Mouse (Mus musculus): ENCODE data around the gene Dag1. TPM values are rescaled to one million over a fixed set of nuclear protein-coding genes. Genes with fewer than 3 reads are reported as not detected.
"Not testable (repeated sequence)": the region's sequence is repeated elsewhere in the genome, so short reads cannot be mapped to it uniquely, and the experiment has no call there.

Gene Dag1
- polyA plus RNA-seq, 1 experiment from 2014 or later = 46.8 TPM

DNA sequence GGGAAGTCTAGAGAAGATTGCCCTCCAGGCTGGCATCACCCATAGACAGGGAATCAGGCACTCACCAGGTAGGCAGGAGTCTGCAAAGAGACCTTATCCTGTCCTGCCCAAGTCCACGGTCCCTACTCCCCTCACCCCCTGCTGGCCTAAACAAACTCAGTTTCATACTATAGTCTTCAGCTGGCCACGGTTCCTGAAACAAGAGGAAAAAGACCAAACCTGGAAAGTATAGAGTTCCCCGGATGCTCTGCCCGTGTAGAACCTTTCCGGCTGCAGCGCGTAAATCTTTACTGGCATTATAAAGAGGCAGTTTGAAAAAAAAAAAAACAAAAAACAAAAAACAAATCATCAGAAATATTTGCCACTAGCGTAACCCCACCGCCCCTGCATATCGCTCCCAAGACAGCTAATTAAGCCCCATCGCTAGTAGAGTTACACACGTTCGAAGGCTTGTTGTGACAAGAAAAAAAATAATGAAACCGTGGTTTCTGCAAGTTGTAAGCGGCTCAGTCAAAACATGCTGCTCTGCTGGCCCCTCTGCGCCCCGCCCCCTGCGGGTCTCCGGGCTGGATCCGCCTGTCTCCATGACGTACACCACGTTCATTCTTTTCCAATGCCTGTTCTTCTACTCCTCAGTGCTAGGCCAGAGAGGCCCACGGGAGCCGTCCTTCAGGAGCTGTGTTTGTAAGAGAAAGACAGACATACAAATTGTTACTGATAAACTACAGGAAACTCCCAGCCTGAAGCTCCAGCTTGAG is 66.7 kb downstream of the Dag1 start:
- no peaks in the 10 kb centered on the region for H3K9me3 ChIP-seq (ENCODE audit: control insufficient read depth, low read length)
- 35% methylated on average over 24 of the region's 24 CpGs for WGBS
- no peaks in the 10 kb centered on the region for H3K36me3 ChIP-seq (ENCODE audit: control insufficient read depth, insufficient read depth, low read length)
- no peak overlapping the region for H3K27ac ChIP-seq (replicated peaks; ENCODE audit: low read depth, low read length)
- no peak overlapping the region for H3K9ac ChIP-seq (ENCODE audit: low read length)
- no peaks in the 10 kb centered on the region for H3K27me3 ChIP-seq (ENCODE audit: control insufficient read depth, insufficient read depth, low read length)
- H3K4me1 ChIP-seq (ENCODE audit: control insufficient read depth, insufficient read depth, low read length) = peaks cover 4% of the 10 kb centered on the region
- ATAC-seq (ENCODE audit: insufficient number of reproducible peaks, low FRiP score, low TSS enrichment, low read depth) (no peak), DNase-seq (ENCODE audit: low spot score) (peak; percentile 55)
- peak overlapping the region; percentile 25 for H3K4me2 ChIP-seq (ENCODE audit: low read depth, severe bottlenecking)
- 0 out of 2 replicates have a peak overlapping the region, but pooled peaks have one; percentile 1 for H3K4me3 ChIP-seq (ENCODE audit: low read depth, low read length)

DNA sequence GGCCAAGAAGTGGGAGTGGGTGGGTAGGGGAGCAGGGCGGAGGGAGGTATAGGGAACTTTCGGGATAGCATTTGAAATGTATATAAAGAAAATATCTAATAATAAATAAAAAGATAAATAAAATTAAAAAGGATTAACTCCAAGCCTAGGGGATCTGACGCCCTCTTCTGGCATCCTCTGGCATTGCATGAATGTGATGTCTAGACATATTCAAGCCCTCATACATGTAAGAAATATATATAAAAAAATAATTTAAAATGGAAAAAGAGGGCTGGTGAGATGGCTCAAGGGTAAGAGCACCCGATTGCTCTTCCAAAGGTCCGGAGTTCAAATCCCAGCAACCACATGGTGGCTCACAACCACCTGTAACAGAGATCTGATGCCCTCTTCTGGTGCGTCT is 67.5 kb downstream of the Dag1 start:
- H3K9ac ChIP-seq (ENCODE audit: low read length); ATAC-seq (ENCODE audit: insufficient number of reproducible peaks, low FRiP score, low TSS enrichment, low read depth); H3K4me3 ChIP-seq (ENCODE audit: low read depth, low read length); H3K4me2 ChIP-seq (ENCODE audit: low read depth, severe bottlenecking); H3K4me1 ChIP-seq (ENCODE audit: control insufficient read depth, insufficient read depth, low read length); H3K27ac ChIP-seq (replicated peaks; ENCODE audit: low read depth, low read length); H3K27me3 ChIP-seq (ENCODE audit: control insufficient read depth, insufficient read depth, low read length); H3K9me3 ChIP-seq (ENCODE audit: control insufficient read depth, low read length); DNase-seq (ENCODE audit: low spot score); H3K36me3 ChIP-seq (ENCODE audit: control insufficient read depth, insufficient read depth, low read length): not testable (repeated sequence)
- WGBS = 63% methylated on average over 6 of the region's 6 CpGs

DNA sequence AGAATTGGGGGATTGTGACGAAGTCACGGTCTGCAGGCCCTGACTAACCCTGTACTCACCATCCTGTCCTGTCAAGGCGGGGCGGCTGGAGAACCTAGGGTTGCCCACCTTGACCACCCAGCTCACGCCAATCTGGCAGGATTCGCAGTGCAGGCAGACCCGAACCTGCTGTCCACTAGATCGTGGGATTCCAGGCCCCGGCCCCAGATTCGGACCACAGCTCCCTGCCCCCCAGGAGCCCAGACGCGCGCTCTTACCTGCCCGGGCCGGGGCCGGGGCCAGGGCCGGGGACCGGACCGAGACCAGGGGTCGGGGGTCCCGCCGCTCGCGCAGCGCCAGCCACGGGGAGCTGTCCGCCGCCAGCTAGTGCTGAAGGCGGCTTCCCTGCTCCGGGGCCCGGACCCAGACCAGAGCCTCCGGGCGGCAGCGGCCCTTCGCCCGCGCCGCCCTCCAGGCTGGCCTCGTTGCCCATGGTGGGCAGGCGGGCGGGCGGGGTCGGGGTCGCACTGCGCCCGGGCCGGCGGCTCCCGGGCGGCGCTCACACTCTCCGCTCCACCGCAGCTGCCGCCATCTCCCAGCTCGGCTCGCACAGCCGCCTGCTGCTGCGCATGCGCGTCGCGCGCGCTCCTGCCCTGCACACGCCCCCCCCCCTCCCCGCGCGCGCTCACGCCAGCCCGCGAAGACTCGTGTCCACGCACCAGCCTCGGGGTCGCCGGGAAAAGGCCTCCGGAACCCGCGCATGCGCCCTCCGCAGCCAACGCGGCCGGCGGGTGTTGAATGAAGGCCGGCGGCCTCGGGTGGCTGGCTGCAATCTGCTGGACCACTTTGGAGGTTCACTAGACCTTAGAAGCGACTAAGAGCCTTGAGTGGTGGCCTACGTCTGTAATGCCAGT is 73.7 kb downstream of the Dag1 start, which contains the start of gene Bsn:
Gene Bsn, minus strand, starts transcription at position 598 of the 893 bp plus-strand sequence.
- H3K36me3 ChIP-seq (ENCODE audit: control insufficient read depth, insufficient read depth, low read length) = no peaks in the 10 kb centered on the region

DNA sequence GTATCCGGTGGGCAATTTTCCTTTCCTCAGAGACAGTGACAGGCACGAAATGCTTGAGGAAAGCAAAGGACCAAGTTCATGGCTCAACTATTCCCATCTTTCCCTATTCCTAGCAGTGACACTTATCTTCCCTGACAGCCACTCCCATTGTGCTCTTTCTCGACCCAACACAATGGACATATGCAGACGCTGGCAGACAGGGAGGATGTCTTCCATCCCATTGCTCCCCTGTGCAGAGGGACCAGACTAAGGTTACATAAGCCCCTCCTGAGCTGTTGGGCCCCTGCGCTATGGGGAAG is 74.3 kb downstream of the Dag1 start:
- Histone ChIP-seq H3K4me2 (ENCODE audit: low read depth, severe bottlenecking) (peak overlapping the region; percentile 98), H3K9ac (ENCODE audit: low read length) (no peak overlapping the region), H3K9me3 (ENCODE audit: control insufficient read depth, low read length) (no peaks in the 10 kb centered on the region), H3K4me3 (ENCODE audit: low read depth, low read length) (no peak overlapping the region), H3K27ac (replicated peaks; ENCODE audit: low read depth, low read length) (no peak overlapping the region), H3K4me1 (ENCODE audit: control insufficient read depth, insufficient read depth, low read length) (0 out of 2 replicates have a peak, but pooled peaks cover 4% of the 10 kb centered on the region), H3K36me3 (ENCODE audit: control insufficient read depth, insufficient read depth, low read length) (no peaks in the 10 kb centered on the region), H3K27me3 (ENCODE audit: control insufficient read depth, insufficient read depth, low read length) (peaks cover 8% of the 10 kb centered on the region; the same call in 1 of the 2 replicates)
- DNase-seq (ENCODE audit: low spot score) = no peak
- 0 out of 2 replicates have a peak, but pooled peaks have one; percentile 6 for ATAC-seq (ENCODE audit: insufficient number of reproducible peaks, low FRiP score, low TSS enrichment, low read depth)
- 45% methylated on average over 5 of the region's 5 CpGs for WGBS

More for the DNA sequence above, 73.7 kb downstream of the Dag1 start, which contains the start of gene Bsn:
- Histone ChIP-seq H3K9ac (ENCODE audit: low read length) (peak within 1 kb of the TSS; percentile 22; the same call in 1 of the 2 replicates), H3K4me3 (ENCODE audit: low read depth, low read length) (peak within 1 kb of the TSS; percentile 49), H3K27ac (replicated peaks; ENCODE audit: low read depth, low read length) (no peak within 1 kb of the TSS), H3K9me3 (ENCODE audit: control insufficient read depth, low read length) (no peaks in the 10 kb centered on the region), H3K4me2 (ENCODE audit: low read depth, severe bottlenecking) (peak within 1 kb of the TSS; percentile 98), H3K27me3 (ENCODE audit: control insufficient read depth, insufficient read depth, low read length) (peaks cover 8% of the 10 kb centered on the region; the same call in 1 of the 2 replicates), H3K4me1 (ENCODE audit: control insufficient read depth, insufficient read depth, low read length) (0 out of 2 replicates have a peak, but pooled peaks cover 4% of the 10 kb centered on the region)
- ATAC-seq (ENCODE audit: insufficient number of reproducible peaks, low FRiP score, low TSS enrichment, low read depth) = peak; percentile 79; the same call in 1 of the 2 replicates
- WGBS = 1% methylated on average over 67 of the region's 91 CpGs
- DNase-seq (ENCODE audit: low spot score) = peak; percentile 82

DNA sequence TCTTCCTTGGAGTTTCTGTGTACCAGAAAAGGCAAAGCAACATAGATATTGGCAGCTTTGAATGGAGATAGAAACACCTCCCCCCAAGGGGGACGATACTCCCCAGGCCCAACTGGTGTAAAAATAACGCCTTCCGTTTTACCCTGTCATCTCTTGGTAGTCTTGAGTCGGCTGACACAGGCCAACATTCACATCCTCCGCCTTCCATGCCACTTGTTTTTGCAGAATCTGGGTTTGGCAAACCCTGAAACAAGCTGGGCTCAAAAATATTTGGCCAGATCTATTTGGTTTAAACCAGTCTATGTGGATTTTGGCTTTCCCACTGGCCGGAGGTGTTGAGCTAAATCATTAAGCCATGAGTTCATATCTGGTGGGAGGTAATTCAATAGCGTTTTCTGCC is 74.7 kb downstream of the Dag1 start:
- Histone ChIP-seq H3K4me3 (ENCODE audit: low read depth, low read length) (no peak overlapping the region), H3K4me2 (ENCODE audit: low read depth, severe bottlenecking) (no peak overlapping the region), H3K4me1 (ENCODE audit: control insufficient read depth, insufficient read depth, low read length) (0 out of 2 replicates have a peak, but pooled peaks cover 4% of the 10 kb centered on the region), H3K36me3 (ENCODE audit: control insufficient read depth, insufficient read depth, low read length) (no peaks in the 10 kb centered on the region), H3K9me3 (ENCODE audit: control insufficient read depth, low read length) (no peaks in the 10 kb centered on the region), H3K27me3 (ENCODE audit: control insufficient read depth, insufficient read depth, low read length) (peaks cover 8% of the 10 kb centered on the region; the same call in 1 of the 2 replicates), H3K9ac (ENCODE audit: low read length) (no peak overlapping the region), H3K27ac (replicated peaks; ENCODE audit: low read depth, low read length) (no peak overlapping the region)
- WGBS = 83% methylated on average over 7 of the region's 7 CpGs
- DNase-seq (ENCODE audit: low spot score) (no peak), ATAC-seq (ENCODE audit: insufficient number of reproducible peaks, low FRiP score, low TSS enrichment, low read depth) (no peak)

DNA sequence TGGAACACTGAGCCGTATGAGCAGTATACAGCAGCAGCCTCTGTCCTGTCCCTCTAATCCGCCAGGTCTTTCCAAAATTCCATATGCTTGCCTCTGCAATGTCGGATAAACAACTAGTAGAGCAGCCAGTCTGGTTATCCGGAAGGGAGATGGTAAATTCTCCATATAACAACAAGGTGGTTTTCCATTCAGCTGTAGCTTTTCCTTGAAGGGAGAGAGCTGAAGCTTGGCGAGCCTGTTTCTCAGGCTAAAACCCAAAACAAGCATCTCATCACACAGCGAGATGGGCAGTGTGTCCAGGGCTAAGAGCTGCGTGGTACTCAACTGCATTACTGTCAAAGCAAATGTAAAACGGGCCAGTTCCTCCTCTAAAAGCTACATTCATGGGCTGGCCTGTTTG is 75.2 kb downstream of the Dag1 start:
- Histone ChIP-seq H3K27me3 (ENCODE audit: control insufficient read depth, insufficient read depth, low read length) (peaks cover 8% of the 10 kb centered on the region; the same call in 1 of the 2 replicates), H3K9ac (ENCODE audit: low read length) (no peak overlapping the region), H3K4me3 (ENCODE audit: low read depth, low read length) (no peak overlapping the region), H3K27ac (replicated peaks; ENCODE audit: low read depth, low read length) (no peak overlapping the region), H3K4me2 (ENCODE audit: low read depth, severe bottlenecking) (no peak overlapping the region), H3K4me1 (ENCODE audit: control insufficient read depth, insufficient read depth, low read length) (0 out of 2 replicates have a peak, but pooled peaks cover 4% of the 10 kb centered on the region), H3K36me3 (ENCODE audit: control insufficient read depth, insufficient read depth, low read length) (no peaks in the 10 kb centered on the region), H3K9me3 (ENCODE audit: control insufficient read depth, low read length) (no peaks in the 10 kb centered on the region)
- 81% methylated on average over 8 of the region's 8 CpGs for WGBS
- ATAC-seq (ENCODE audit: insufficient number of reproducible peaks, low FRiP score, low TSS enrichment, low read depth) (no peak), DNase-seq (ENCODE audit: low spot score) (no peak)

DNA sequence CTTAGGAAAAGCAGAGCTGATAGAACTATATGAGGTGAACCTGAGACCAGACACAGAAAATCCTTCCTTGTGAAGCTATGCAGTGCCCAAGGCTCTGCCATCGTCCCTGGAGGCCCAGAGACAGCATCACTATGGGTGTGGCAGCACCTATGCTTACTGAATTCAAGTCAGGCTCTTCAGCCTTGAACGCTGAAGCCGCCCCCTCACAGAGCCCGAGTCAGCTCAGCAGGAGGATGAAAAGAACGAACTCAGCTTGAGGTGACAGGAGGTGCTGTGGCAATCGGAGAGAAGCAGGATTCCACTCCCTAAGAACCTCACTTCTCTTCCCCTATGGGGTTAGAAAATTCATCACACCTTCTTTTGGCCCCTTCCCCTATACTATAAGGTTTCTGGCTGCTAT is 76.1 kb downstream of the Dag1 start:
- H3K36me3 ChIP-seq (ENCODE audit: control insufficient read depth, insufficient read depth, low read length) = no peaks in the 10 kb centered on the region
- H3K9ac ChIP-seq (ENCODE audit: low read length) = no peak overlapping the region
- no peak for DNase-seq (ENCODE audit: low spot score)
- peaks cover 8% of the 10 kb centered on the region; the same call in 1 of the 2 replicates for H3K27me3 ChIP-seq (ENCODE audit: control insufficient read depth, insufficient read depth, low read length)
- H3K27ac ChIP-seq (replicated peaks; ENCODE audit: low read depth, low read length) = no peak overlapping the region
- no peaks in the 10 kb centered on the region for H3K9me3 ChIP-seq (ENCODE audit: control insufficient read depth, low read length)
- H3K4me1 ChIP-seq (ENCODE audit: control insufficient read depth, insufficient read depth, low read length) = 0 out of 2 replicates have a peak, but pooled peaks cover 4% of the 10 kb centered on the region
- no peak overlapping the region for H3K4me2 ChIP-seq (ENCODE audit: low read depth, severe bottlenecking)
- 36% methylated on average over 6 of the region's 6 CpGs for WGBS
- H3K4me3 ChIP-seq (ENCODE audit: low read depth, low read length) = no peak overlapping the region
- ATAC-seq (ENCODE audit: insufficient number of reproducible peaks, low FRiP score, low TSS enrichment, low read depth) = no peak

DNA sequence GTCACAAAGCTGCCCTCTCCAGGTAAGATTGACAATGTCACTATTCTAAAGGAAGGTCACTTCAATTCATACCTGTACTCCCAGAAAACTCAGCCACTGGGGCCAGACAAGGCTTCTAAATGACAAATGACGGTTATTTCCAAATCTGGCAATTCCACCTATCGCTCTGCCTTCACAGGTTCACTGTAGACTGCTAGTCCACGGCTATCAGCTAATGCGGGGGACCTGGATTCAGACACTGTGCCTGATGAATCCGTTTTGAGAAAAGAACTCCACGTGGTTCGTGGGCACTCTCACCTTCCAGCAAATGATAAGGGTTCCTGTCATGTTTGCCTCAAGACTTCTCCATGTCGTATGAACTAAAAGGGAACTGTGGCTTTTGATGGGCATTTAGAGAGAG is 78.0 kb downstream of the Dag1 start:
- no peak overlapping the region for H3K27ac ChIP-seq (replicated peaks; ENCODE audit: low read depth, low read length)
- ATAC-seq (ENCODE audit: insufficient number of reproducible peaks, low FRiP score, low TSS enrichment, low read depth) (no peak), DNase-seq (ENCODE audit: low spot score) (no peak)
- WGBS = 79% methylated on average over 8 of the region's 8 CpGs
- H3K4me2 ChIP-seq (ENCODE audit: low read depth, severe bottlenecking) = no peak overlapping the region
- no peak overlapping the region for H3K4me3 ChIP-seq (ENCODE audit: low read depth, low read length)
- H3K9ac ChIP-seq (ENCODE audit: low read length) = no peak overlapping the region
- H3K27me3 ChIP-seq (ENCODE audit: control insufficient read depth, insufficient read depth, low read length) = peaks cover 8% of the 10 kb centered on the region; the same call in 1 of the 2 replicates
- H3K9me3 ChIP-seq (ENCODE audit: control insufficient read depth, low read length) = no peaks in the 10 kb centered on the region
- no peaks in the 10 kb centered on the region for H3K36me3 ChIP-seq (ENCODE audit: control insufficient read depth, insufficient read depth, low read length)
- H3K4me1 ChIP-seq (ENCODE audit: control insufficient read depth, insufficient read depth, low read length) = 0 out of 2 replicates have a peak, but pooled peaks cover 4% of the 10 kb centered on the region

Measured in limb, embryonic 11.5 days (tissue).